Mouse (Mus musculus): ENCODE data around the gene Kctd8.

DNA sequence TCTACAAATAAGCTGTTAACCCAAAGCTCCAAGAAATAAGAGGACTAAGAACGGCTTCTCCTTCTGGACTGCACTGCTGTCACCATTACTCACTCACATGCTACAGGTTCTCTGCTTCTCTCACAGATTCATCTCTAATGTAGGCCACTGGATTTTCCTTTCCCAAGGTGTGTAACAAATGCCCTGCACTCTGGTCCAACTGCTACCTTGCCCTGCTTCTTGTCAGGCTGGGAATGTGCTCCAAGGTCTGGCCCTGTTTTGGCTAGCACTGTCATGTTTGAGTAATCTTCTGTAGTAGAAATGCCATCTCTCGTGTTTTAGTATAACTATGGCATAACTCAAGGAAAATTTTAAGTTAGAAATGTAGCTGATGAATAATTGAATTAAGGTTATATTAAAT is 195.7 kb downstream of the Kctd8 start:
- no peak for TF ChIP-seq POLR2A (IDR thresholded peaks at IDR 0.05; ENCODE audit: borderline replicate concordance, insufficient read depth, low read length)
- no peak for TF ChIP-seq CTCF (IDR thresholded peaks at IDR 0.05; ENCODE audit: borderline replicate concordance, insufficient read depth, low read depth, low read length)
